Mouse (Mus musculus): ENCODE data around the gene Tex2. TPM values are rescaled to one million over a fixed set of nuclear protein-coding genes. Genes with fewer than 3 reads are reported as not detected.
"Not testable (repeated sequence)": the region's sequence is repeated elsewhere in the genome, so short reads cannot be mapped to it uniquely, and the experiment has no call there.

Gene Tex2
- 12.3 and 14.9 TPM in 2 replicates for polyA plus RNA-seq (2014; fragmentation: Nextera tagmentation; extraction: Ambion mirVana)

DNA sequence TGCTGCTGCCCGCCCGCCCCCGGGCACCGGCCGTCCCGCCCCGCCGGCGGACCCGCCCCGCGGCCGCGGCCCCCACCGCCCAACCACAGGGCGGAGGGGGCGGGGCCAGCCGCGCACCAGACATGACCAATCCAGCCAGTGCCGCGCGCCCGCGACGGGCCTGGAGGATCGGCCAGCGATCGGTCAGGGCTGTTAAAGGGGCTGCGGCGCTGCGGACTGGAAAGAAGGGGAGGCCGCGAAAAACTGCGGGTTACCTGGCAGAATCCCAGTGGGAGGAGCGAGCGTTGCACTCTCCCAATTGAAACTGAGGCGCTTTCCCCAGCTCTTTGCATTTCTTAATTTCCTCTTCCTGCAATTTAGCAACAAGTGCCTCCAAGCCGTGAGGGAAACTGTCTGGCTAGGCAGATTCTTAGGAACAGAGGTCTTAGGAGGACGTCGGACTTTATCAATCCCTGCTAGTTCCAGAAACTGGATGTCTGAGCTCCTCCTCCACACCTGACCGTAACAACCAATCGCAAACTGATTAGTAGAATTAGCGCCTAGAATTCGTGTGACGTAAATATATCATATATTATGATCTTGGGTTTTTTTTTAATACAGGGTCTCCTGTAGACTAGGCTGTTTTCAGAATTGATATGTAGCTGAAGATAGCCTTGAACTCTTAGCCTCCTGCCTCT lies at the start of gene Tex2:
Gene Tex2, minus strand, starts transcription at position 463 of the 677 bp plus-strand sequence.
- Histone ChIP-seq H3K36me3 (ENCODE audit: control insufficient read depth, insufficient read depth, low read length) (no peaks in the 10 kb centered on the region), H3K27ac (ENCODE audit: low read depth, low read length) (peak within 1 kb of the TSS; percentile 78), H3K4me2 (peak within 1 kb of the TSS; percentile 85), H3K27me3 (ENCODE audit: control insufficient read depth, insufficient read depth, low read length) (no peaks in the 10 kb centered on the region), H3K4me1 (ENCODE audit: control insufficient read depth, insufficient read depth, low read length) (peaks cover 29% of the 10 kb centered on the region), H3K9me3 (replicated peaks; ENCODE audit: control insufficient read depth, low read length) (no peaks in the 10 kb centered on the region), H3K4me3 (ENCODE audit: low read depth, low read length) (peak within 1 kb of the TSS; percentile 79), H3K9ac (ENCODE audit: low read depth, low read length) (peak within 1 kb of the TSS; percentile 84)
- WGBS (ENCODE audit: insufficient replicate concordance), result under 1% methylated on average over 43 of the region's 45 CpGs
- ATAC-seq (replicated peaks; ENCODE audit: insufficient number of reproducible peaks, low FRiP score, low TSS enrichment), result peak; percentile 93

DNA sequence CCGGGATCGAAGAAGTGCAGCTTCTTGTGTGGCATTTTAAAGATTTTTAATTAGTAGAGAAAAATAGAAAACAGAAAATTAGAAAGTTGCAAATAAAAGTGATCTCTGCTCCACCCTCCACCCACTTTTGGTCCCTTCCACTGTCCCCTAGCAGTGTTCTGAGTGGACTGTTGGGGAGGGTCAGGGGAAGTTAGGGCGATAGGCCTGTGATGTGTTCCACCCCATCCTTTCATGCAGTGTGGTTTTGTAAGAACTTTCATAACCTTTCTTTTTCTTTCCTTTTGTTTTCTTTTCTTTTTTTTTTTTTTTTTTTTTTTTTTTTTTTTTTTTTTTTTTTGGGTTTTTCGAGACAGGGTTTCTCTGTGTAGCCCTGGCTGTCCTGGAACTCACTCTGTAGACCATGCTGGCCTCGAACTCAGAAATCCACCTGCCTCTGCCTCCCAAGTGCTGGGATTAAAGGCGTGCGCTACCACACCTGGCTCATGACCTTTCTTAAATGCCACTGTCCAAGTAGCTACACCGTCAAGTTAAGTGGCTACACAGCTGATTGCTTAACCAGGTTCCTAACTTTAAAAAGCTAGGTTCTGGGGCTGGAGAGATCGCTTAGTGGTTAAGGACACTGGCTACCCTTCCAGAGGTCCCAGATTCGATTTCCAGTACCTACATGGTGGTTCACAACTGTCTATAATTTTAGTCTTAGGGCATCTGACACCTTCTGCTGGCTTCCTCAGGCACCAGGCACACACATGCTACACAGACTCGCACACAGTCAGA lies 49.6 kb upstream of the Tex2 start:
- no peak for ATAC-seq (replicated peaks; ENCODE audit: insufficient number of reproducible peaks, low FRiP score, low TSS enrichment)
- no peak overlapping the region for H3K27ac ChIP-seq (ENCODE audit: low read depth, low read length)
- H3K4me3 ChIP-seq (ENCODE audit: low read depth, low read length), result no peak overlapping the region
- H3K27me3 ChIP-seq (ENCODE audit: control insufficient read depth, insufficient read depth, low read length), result no peaks in the 10 kb centered on the region
- 81% methylated on average over 10 of the region's 11 CpGs for WGBS (ENCODE audit: insufficient replicate concordance)
- H3K9ac ChIP-seq (ENCODE audit: low read depth, low read length), result no peak overlapping the region
- H3K4me2 ChIP-seq, result no peak overlapping the region
- H3K9me3 ChIP-seq (replicated peaks; ENCODE audit: control insufficient read depth, low read length), result no peaks in the 10 kb centered on the region
- no peaks in the 10 kb centered on the region for H3K36me3 ChIP-seq (ENCODE audit: control insufficient read depth, insufficient read depth, low read length)
- peaks cover 14% of the 10 kb centered on the region for H3K4me1 ChIP-seq (ENCODE audit: control insufficient read depth, insufficient read depth, low read length)

DNA sequence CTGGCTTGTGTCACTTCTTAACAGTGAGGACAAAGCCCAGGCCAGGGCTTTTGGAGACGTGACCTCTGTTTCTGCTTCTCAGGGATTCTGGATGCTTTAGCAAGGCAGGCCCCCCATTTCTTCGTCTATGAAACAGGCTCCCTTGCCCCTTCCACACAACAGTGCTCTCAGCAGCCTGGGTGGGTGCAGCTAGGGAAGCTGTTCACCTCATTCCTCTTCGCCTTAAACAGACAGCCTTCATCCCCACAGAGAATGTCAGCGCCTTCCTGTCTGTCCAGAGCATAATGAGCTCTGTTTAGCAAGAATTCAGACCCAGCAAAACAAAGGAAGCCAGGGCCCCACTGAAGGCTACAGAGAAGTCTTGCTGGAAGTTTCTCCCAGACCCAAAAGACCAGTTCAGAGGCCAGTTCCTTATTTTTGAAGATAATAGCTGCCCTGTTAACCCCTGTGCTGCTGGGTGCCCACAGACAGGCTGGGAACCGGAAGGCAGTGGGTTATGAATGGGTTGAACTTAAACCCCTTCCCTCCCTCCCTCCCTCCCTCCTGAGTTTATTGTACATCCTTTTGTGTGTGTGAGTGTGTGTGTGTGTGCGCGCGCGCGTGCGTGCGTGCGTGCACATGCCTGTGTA lies 47.3 kb upstream of the Tex2 start:
- H3K27ac ChIP-seq (ENCODE audit: low read depth, low read length), result peak overlapping the region; percentile 94
- ATAC-seq (replicated peaks; ENCODE audit: insufficient number of reproducible peaks, low FRiP score, low TSS enrichment), result no peak
- peaks cover 16% of the 10 kb centered on the region for H3K4me1 ChIP-seq (ENCODE audit: control insufficient read depth, insufficient read depth, low read length)
- no peak overlapping the region for H3K4me3 ChIP-seq (ENCODE audit: low read depth, low read length)
- WGBS (ENCODE audit: insufficient replicate concordance), result 73% methylated on average over 13 of the region's 13 CpGs
- no peaks in the 10 kb centered on the region for H3K36me3 ChIP-seq (ENCODE audit: control insufficient read depth, insufficient read depth, low read length)
- H3K9ac ChIP-seq (ENCODE audit: low read depth, low read length), result peak overlapping the region; percentile 39; the same call in 1 of the 2 replicates
- no peak overlapping the region; the same call in 1 of the 2 replicates for H3K4me2 ChIP-seq
- no peaks in the 10 kb centered on the region for H3K27me3 ChIP-seq (ENCODE audit: control insufficient read depth, insufficient read depth, low read length)
- no peaks in the 10 kb centered on the region for H3K9me3 ChIP-seq (replicated peaks; ENCODE audit: control insufficient read depth, low read length)

DNA sequence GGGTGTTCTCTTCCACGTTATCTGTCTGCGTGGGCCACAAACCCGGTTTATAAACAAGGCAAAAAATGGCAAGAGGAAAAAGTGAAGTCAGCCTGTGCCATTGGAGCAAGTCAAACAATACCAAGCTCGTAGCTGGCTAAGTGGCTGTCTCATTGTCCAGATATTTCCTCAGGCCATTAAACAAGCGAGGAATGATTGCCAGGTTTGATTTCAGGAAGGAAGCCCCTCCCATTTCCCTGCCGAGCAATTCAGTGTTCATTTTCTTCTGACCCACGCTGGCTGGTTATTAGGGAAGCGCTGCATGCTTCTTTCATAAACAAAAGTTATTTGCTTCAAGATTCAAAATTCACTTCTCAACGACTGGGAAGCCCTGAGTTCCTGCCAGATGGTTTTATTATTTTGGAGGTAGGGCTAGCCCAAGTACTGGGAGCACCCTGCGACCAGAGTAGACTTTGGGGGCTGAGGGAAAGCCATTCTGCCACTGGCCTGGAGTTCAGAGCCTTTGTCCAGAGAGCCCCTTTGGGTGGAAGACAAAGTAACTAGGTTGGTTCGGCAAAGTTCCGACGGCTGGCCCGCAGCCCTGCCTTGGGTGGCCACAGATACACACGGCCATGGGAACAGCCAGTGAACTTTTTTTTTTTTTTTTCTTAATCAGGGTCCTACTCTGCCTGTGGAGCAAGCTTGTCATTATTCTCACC lies 46.5 kb upstream of the Tex2 start:
- H3K4me2 ChIP-seq, result peak overlapping the region; percentile 24
- ATAC-seq (replicated peaks; ENCODE audit: insufficient number of reproducible peaks, low FRiP score, low TSS enrichment), result no peak
- H3K4me1 ChIP-seq (ENCODE audit: control insufficient read depth, insufficient read depth, low read length), result peaks cover 16% of the 10 kb centered on the region
- WGBS (ENCODE audit: insufficient replicate concordance), result 48% methylated on average over 15 of the region's 15 CpGs
- no peak overlapping the region for H3K4me3 ChIP-seq (ENCODE audit: low read depth, low read length)
- no peaks in the 10 kb centered on the region for H3K9me3 ChIP-seq (replicated peaks; ENCODE audit: control insufficient read depth, low read length)
- no peaks in the 10 kb centered on the region for H3K36me3 ChIP-seq (ENCODE audit: control insufficient read depth, insufficient read depth, low read length)
- peak overlapping the region; percentile 94 for H3K27ac ChIP-seq (ENCODE audit: low read depth, low read length)
- peak overlapping the region; percentile 43; the same call in 1 of the 2 replicates for H3K9ac ChIP-seq (ENCODE audit: low read depth, low read length)
- H3K27me3 ChIP-seq (ENCODE audit: control insufficient read depth, insufficient read depth, low read length), result no peaks in the 10 kb centered on the region

DNA sequence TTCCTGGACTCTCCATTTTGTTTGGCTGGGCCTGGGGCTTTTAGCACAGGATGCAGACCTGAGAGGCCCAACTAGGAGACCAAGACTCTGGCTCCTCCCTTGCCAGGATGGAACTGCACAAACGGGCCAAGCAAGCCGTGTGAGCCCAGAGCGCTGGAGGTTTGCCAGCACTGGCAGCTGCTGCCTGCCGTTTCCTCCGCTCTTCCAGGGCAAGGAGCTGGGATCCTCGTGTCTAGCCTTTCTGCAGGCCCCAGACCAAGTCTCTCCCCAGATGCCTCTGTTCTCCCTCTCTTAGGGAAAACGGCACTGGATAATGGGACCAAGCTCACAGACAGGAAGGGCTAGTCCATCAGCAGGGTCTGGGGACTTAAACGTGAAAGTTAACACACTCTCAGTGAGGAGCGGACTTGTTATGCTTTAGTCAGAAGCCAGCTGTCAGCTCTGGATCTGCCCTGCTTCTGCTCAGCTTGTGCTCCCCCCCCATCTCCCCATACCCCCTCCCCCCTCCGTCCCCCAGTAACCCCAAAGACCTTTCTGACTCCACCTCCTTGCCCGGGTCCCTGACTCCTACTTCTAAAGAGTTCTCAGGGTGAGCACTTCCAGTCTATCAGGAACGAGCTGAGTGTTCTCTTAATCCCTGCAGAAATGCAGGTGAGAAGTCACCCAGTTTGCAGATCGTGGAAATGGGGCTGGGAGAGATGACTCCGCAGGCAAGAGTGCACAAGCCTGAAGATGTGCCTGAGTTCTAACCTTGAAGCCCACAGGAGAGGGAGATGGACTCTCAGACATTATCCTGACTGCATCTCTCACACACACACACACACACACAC lies 45.0 kb upstream of the Tex2 start:
- H3K4me1 ChIP-seq (ENCODE audit: control insufficient read depth, insufficient read depth, low read length), result peaks cover 16% of the 10 kb centered on the region
- peak overlapping the region; percentile 84 for H3K27ac ChIP-seq (ENCODE audit: low read depth, low read length)
- no peaks in the 10 kb centered on the region for H3K9me3 ChIP-seq (replicated peaks; ENCODE audit: control insufficient read depth, low read length)
- H3K27me3 ChIP-seq (ENCODE audit: control insufficient read depth, insufficient read depth, low read length), result no peaks in the 10 kb centered on the region
- 16% methylated on average over 14 of the region's 14 CpGs for WGBS (ENCODE audit: insufficient replicate concordance)
- peak; percentile 45; the same call in 1 of the 2 replicates for ATAC-seq (replicated peaks; ENCODE audit: insufficient number of reproducible peaks, low FRiP score, low TSS enrichment)
- no peak overlapping the region for H3K4me3 ChIP-seq (ENCODE audit: low read depth, low read length)
- 0 out of 2 replicates have a peak overlapping the region, but pooled peaks have one; percentile 5 for H3K4me2 ChIP-seq
- peak overlapping the region; percentile 34; the same call in 1 of the 2 replicates for H3K9ac ChIP-seq (ENCODE audit: low read depth, low read length)
- no peaks in the 10 kb centered on the region for H3K36me3 ChIP-seq (ENCODE audit: control insufficient read depth, insufficient read depth, low read length)

DNA sequence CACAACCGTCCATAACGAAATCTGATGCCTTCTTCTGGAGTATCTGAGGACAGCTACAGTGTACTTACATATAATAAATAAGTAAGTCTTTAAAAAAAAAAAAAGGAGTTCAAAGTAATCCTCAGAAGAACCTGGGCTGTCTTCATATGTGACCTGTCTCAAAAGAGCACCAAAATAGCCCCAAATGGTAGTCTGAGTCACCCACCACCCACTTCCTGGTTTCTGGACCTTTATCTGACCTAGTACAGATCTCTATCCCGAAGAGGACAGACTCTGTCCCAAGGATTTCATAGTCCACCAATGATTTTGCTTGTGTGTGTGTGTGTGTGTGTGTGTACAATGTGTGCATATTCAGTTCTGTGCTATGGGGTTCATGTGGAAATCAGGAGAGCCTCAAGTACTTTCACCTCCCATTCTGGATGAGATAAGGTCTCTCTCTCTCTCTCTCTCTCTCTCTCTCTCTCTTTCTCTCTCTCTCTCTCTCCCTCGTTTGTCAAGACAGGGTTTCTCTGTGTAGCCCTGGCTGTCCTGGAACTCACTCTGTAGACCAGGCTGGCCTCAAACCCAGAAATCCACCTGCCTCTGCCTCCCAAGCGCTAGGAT lies 43.8 kb upstream of the Tex2 start:
- not testable (repeated sequence) for H3K27me3 ChIP-seq (ENCODE audit: control insufficient read depth, insufficient read depth, low read length); H3K4me3 ChIP-seq (ENCODE audit: low read depth, low read length); H3K36me3 ChIP-seq (ENCODE audit: control insufficient read depth, insufficient read depth, low read length); H3K4me2 ChIP-seq; H3K9ac ChIP-seq (ENCODE audit: low read depth, low read length); ATAC-seq (replicated peaks; ENCODE audit: insufficient number of reproducible peaks, low FRiP score, low TSS enrichment); H3K9me3 ChIP-seq (replicated peaks; ENCODE audit: control insufficient read depth, low read length); H3K27ac ChIP-seq (ENCODE audit: low read depth, low read length)
- WGBS (ENCODE audit: insufficient replicate concordance), result 76% methylated on average over 5 of the region's 5 CpGs
- peaks cover 16% of the 10 kb centered on the region for H3K4me1 ChIP-seq (ENCODE audit: control insufficient read depth, insufficient read depth, low read length)

DNA sequence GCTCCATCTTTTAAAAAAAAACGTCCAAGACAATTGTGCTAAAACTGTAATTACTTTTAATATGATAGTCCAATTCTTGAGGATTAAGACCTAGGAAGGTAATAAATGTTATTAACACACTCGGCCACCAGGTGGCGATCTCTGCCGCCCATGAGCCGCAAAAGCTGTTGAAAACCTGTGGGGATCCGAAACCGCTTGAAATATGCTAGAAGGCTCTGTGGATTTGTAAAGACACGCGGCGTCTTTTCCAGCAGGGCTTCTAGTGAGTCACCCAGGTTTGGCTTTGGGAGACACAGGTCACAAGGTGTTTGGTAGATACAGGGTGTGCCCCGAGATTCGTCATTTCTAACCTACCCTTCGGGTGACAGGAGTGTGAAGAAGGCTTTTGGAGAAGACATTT lies 35.1 kb upstream of the Tex2 start:
- H3K9me3 ChIP-seq (replicated peaks; ENCODE audit: control insufficient read depth, low read length), result no peaks in the 10 kb centered on the region
- ATAC-seq (replicated peaks; ENCODE audit: insufficient number of reproducible peaks, low FRiP score, low TSS enrichment), result no peak
- WGBS (ENCODE audit: insufficient replicate concordance), result 24% methylated on average over 13 of the region's 13 CpGs
- no peak overlapping the region for H3K27ac ChIP-seq (ENCODE audit: low read depth, low read length)
- no peaks in the 10 kb centered on the region for H3K36me3 ChIP-seq (ENCODE audit: control insufficient read depth, insufficient read depth, low read length)
- no peak overlapping the region for H3K4me3 ChIP-seq (ENCODE audit: low read depth, low read length)
- no peak overlapping the region for H3K9ac ChIP-seq (ENCODE audit: low read depth, low read length)
- no peaks in the 10 kb centered on the region for H3K27me3 ChIP-seq (ENCODE audit: control insufficient read depth, insufficient read depth, low read length)
- H3K4me2 ChIP-seq, result no peak overlapping the region; the same call in 1 of the 2 replicates
- H3K4me1 ChIP-seq (ENCODE audit: control insufficient read depth, insufficient read depth, low read length), result no peaks in the 10 kb centered on the region

Measured in heart, embryonic 11.5 days (tissue).